Mouse (Mus musculus): ENCODE data around the gene Chrnb1.

GRCm38 (mm10) chr11:69775716-69776115 lies 20.0 kb downstream of the Chrnb1 start:
- TF ChIP-seq EP300 (IDR thresholded peaks at IDR 0.05; ENCODE audit: insufficient read depth, low read depth, low read length) (no peak), CTCF (IDR thresholded peaks at IDR 0.05) (no peak)
